Mouse (Mus musculus) embryo, embryonic 11.5 days (tissue): ENCODE results near the gene Cmtm1.
"Not testable (repeated sequence)": the region's sequence is repeated elsewhere in the genome, so short reads cannot be mapped to it uniquely, and the experiment has no call there.

Experiments
- DNase-seq: peaks from one replicate; pipeline ENCODE4 v3.0.0-alpha.2; 2012; ENCODE audit warnings: low read depth, low spot score

Cmtm1 gene

DNA sequence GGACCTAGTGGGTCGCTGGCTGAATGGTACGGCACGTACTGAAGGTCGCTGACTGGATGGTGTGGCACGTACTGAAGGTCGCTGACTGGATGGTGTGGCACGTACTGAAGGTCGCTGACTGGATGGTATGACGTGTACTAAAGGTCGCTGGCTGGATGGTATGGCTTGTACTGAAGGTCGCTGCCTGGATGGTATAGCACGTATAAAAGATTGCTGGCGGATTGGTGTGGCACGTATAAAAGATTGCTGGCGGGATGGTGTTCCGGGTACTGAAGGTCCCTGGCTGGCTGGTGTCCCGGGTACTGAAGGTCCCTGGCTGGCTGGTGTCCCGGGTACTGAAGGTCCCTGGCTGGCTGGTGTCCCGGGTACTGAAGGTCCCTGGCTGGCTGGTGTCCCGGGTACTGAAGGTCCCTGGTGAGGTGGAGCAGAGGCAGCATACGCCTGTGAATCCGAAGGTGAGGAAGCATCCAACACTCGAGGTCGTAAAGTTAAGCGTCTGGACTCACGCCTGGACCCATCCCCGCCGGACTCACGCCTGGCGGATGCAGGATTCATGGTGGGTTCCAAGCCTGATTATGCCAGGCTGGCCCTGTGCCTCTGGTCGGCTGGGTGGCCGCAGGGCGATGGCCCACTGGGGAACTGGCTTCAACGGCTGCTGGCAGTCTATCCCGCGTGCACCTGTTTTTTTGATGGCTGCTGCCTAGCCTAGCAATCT is at the start of gene Cmtm1, which contains the start of gene Gm45711:
Gene Cmtm1, minus strand, starts transcription at position 705 of the 715 bp plus-strand sequence.
Gene Gm45711, minus strand, starts transcription at position 641 of the 715 bp plus-strand sequence.
- DNase-seq: not testable (repeated sequence)

DNA sequence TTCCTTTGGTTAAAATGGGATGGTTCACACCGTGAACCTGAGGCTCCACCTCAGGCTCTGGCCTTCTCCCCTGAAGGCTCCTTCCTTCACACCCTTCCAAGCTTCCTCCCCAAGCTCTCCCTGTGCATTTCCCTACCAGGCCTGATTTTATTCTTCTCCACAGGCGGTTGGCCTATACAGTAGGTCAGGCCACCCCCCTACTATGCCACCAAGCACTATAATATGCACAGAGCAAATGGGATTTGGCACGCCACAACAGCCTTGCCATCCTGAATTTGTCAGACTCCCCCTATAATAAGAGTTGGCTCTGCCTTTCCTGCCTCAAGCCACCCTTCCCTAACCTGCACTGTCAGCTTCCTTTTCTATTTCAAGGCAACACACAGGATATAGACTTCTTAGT is 48.7 kb upstream of the Cmtm1 start:
- no peak for DNase-seq

DNA sequence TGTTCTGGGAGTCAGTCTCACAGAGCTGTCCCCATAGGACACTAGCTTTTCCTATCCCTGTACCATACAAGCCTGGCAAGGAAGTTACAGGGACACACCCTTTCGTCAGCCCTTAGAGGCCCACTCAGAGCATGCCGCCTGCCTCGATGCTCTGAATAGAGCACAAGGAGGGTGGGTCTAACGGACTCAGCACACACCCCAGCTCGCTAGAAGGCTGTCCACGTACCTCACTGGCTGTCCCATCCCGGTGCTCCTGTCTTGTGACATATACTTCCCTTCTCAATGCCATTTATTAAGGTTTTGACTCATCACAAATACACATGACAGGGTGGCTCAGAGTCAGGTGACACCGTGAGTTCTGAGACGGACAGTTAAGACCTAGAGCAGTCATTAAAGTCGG is 44.6 kb upstream of the Cmtm1 start:
- DNase-seq: no peak

DNA sequence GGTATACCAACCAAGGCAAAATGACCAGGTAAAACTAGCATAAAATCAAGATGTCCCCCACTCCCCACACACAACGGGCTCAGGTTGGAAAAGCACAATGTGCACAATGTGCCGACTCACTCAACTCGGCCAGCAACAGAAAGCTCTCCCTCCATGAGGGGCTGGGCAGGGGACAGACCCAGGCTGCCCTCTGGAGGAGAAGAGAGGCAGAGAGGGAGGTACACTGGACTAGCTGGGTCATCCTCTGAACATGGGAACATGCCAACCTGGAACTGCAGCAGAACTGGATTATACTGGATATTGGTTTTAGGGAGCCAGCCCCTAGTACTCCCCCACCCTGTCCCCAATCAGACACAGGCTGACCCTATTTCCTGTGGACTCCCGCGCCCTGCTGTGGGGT is 43.2 kb upstream of the Cmtm1 start:
- DNase-seq: no peak

DNA sequence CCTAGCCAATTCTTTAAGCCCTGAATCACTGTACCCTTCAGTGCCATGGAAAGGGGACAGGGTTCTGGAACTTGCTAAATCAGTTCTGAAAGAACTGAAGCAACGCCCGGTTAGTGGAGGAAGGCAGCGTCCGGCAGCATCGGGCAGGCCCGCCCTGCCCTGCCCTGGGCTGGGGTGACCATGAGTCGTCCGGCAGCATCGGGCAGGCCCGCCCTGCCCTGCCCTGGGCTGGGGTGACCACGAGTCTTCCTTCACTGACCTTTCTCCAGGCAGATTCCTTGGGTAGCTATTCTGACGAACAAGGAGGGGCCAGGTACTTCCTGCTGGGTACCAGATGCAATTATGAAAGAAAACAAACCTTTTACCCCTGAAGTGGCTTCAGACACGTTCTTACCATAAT is 40.1 kb upstream of the Cmtm1 start:
- DNase-seq: no peak

DNA sequence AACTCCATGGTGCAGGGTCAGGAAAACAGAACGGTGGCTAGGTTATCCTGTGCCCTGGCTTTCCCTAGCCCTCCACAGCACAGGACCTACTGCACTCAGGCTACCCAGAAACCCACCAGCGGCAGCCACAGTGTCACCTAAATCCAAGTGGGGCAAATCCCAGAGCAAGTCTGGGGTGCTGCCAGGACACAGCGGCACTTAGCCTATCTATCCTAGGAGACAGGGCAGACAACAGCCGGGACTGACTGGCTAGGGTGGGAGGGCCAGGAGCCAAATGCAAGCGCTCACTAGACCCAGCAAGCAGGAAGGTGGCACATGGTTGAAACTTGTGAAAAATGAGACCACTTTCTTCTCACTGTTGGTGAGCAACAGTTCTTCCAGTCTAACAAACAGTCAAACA is 39.0 kb upstream of the Cmtm1 start:
- DNase-seq: no peak

DNA sequence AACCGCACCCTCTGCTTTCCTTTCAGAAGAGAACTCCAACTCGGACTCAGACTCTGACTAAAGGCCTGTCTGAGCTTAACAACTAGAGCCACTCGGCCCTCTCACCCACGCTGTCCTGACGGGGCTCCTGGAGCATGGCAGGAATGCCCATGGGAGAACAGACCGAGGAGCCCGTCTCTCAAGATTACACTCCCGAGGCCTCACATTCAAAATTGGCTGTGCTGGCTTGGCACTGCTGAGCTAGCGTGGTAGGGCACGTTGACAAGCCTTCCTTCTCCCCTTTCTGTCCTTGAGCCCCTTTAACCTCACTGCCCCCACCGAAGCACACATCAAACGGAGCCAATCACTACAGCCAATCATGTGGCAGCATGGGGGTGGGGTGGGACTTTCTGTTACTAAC is 36.8 kb upstream of the Cmtm1 start:
- no peak for DNase-seq

DNA sequence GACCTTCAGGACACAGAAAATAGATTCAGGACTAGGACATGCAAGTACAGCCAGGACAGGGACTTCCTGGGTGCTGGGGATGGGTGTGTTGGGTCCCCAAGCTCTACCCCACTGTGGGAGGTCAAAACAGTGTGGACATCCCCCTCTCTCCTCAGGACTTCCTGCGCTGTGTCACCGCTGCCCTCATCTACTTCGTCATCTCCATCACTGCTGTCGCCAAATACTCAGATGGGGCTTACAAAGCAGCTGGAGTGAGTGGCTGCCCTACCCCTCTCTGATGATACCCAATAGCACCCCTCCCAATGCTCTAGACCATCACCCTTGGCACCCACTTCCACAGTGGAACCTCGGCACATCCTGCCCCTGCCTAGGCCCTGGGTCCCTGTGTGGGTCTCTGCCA is 34.7 kb upstream of the Cmtm1 start:
- no peak for DNase-seq

DNA sequence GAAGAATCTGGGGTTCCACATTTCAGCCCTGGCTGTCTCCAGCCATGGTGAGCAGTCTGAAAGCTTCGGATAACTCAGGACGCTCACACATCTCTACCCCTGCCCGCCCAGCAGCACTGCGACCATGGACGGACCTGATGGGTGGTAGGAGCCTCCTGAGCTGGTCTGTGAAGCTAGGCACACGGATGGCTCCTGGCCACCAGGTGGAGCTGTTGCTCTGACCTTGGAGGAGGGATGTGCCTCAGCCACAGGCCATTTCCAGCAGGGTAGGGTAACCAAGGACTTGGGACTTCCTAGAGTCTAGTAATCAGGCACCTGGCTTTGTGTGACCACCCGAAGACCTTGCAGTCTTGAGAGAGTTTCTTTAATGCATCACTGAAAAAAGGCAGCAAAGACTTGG is 34.0 kb upstream of the Cmtm1 start:
- peak; percentile 81 for DNase-seq

DNA sequence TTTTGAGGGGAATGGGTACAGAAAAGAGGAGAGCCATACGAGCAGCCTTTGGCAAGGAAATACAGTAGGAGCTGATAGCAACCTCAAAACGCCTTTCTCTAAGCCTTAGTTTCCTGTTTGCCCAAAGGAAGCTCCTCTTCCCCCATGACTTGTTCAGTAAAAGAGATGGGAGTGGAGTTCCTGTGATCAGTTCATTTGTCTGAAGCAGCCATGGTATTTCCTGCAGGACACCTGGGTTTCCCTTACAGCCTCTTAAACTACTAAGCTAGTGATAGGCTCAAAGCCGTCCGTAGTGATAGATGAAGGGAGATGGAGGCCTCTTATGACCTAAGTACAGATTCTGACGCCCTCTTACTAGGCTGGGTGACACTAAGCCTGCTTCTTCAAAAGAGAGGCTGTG is 32.5 kb upstream of the Cmtm1 start:
- no peak for DNase-seq

DNA sequence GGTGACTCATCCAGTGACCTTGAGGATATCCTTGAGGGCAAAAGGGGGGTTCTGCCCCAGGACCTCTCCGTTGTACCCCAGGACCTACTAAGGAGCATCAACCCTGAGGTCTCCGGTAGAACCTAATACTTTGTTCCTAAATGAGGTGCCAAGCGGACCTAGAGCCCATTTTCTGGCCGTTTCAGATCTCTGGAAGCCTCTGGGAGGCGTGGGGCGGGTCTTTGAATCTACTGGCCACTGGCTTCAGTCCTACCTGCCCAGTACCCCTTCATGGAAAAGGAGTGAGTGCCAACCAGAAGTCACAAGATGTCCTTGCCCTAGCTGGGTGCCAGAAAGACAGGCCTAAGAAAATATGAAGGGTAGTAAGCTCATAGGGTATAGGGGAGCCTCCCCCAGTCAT is 31.7 kb upstream of the Cmtm1 start:
- DNase-seq: no peak

DNA sequence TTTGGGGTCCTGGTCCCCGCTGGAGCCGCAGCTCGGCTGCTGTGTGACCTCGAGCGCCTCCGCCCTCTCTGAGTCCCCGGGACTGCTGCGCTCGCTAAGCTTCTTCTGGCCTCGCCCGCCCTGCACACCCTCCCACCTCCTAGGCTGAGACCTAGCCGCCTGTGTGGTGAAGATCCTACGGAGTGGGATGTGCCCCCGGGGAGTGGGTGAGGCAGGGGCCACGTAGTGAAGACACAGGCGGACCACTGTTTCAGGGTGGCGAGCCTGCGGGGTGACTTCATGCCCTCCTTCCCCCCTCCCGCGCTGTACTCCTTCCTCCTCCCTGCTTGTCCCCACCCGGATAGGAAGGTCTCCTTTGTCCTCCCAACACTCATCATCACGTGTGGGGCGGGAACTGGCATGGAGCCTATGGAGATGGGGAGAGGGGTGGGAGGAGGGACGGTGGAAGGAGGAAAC is 31.2 kb upstream of the Cmtm1 start:
- DNase-seq: peak; percentile 57

DNA sequence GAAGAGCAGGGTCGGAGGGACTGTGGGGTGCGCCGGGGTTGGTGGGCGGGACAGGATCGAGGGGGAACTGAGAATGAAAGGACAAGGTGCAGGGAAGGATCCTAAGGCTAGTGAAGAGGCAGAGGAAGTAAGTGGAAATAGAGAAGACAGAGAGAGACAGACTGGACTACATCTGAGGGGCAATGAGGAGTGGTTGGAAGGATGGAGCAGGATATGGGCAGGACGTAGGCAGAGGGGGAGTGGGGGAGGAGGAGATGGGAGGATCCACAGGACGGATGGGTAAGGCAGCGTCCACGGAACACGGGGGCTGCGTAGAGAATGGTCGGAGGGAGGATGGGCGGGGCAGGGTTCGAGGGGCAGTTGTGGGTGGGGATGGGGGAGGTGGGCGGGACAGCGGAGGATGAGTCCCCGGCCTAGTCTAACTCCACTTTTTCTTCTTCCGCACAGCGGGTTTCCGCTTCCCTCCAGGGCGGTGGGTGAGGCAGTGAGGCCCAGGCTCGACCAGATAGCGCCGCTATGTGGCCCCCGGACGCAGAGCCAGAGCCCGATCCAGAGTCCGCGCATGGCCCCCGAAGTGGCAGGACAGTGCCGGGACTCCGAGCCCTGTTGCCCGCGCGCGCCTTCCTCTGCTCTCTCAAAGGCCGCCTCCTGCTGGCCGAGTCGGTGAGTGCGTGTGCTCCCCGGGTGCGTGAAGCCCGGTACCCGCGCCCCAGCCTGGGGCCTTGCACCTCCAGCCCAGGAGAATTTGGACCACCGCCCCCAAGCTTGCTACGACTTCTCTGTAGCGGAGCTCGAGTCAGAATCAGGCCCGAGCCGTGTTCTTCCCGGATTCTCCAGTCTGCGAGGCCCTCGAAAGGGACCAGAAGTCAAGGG is 30.5 kb upstream of the Cmtm1 start:
- DNase-seq: peak; percentile 63

DNA sequence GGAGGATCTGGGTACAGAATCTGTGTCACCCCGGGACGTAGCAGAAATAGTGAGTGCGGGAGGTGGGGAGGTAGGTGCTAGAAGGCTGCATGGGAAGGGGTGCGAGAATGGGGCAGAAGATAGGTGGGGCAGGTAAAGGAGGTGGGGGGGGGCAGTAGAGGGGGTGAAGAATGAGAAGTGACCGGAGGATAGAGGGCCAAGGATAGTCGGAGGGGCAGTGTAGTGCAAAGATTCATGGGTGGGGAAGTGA is 30.0 kb upstream of the Cmtm1 start:
- no peak for DNase-seq

DNA sequence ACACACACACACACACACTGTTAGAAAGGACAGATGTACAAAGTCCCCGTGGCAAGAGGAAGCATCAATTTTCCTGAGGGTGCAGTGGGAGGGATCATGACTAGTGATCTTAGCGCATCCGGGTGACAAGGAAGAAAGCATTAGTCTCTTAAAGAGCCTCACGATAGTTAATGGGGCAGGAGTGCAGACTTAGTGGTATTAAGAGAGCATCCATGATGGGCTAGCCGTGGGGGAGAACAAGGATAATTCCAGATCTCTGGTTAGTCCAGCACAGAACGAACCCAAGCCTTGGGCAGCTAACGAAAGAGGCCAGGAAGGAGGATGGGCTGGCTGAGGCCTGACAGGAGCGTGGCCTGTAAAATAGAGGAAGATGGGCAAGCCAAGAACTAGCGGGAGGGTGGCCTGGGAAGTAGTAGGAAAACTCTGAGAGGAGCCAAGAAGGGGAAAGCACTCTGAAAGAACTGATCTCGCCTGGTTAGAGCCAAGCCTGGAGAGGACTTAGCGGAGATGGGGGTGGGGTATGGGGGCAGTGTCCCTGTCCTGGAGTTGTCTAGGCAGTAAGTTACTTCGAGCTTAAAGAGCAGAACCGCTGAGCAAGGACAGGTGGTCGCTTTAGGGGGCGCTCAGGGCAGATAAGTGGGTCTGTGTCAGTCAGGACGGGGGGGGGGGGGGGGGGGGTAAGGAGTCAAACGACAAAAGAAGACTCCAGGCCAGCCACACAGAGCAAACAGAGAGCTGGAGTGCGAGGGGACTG is 29.5 kb upstream of the Cmtm1 start, which contains the start of gene Cmtm3:
Gene Cmtm3, plus strand, starts transcription at position 182 of the 754 bp plus-strand sequence.
- DNase-seq: no peak

DNA sequence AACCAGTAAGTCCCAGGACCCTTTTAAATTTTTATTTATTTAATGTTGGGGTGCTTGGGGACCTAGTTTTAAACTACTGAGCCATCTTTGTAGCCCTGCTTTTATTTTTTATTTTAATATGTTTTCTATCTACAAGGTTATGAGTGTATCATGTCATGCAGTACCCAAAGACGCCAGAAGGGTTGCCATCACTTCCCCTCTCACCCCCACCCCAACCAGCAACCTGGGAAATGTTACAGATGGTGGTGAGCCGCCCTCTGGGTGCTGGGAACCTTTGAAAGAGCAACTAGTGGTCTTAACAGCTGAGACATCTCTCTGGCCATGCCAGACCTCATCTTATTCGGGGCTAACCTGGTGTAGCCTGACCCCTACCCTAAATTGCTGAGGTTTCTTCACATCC is 27.9 kb upstream of the Cmtm1 start:
- no peak for DNase-seq

DNA sequence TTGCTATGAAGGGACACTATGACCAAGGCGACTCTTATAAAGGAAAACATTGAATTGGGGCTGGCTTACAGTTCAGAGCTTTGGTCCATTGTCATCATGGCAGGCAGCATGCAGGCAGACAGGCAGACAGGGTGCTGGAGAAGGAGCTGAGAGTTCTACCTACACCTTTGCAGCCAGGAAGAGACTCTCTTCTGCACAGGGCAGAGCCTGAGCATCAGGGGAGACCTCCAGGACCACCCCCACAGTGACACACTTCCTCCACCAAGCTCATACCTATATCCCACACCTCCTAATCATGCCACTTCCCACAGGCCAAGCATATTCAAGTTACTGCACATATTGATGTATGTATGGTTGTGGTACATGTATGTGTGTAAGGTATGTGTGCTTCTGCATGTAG is 26.9 kb upstream of the Cmtm1 start:
- DNase-seq: no peak

DNA sequence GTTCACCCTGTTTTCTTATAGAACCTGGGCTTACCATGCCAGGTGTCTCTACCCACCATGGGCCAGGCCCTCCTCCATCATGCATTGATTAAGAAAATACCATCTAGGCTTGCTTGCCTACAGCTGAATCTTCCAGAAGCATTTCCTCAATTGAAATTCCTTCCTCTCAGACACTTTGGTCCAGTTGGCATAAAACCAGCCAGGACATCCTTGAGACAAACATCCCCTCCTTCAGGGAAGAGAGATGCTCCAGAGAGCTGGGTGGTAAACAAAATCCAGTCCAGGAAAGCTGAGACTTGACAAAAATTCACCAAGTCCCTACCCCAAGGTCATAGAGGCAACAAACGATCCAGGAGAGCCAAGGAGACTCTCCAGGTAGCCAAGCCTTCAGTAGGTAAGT is 24.3 kb upstream of the Cmtm1 start:
- DNase-seq: no peak

DNA sequence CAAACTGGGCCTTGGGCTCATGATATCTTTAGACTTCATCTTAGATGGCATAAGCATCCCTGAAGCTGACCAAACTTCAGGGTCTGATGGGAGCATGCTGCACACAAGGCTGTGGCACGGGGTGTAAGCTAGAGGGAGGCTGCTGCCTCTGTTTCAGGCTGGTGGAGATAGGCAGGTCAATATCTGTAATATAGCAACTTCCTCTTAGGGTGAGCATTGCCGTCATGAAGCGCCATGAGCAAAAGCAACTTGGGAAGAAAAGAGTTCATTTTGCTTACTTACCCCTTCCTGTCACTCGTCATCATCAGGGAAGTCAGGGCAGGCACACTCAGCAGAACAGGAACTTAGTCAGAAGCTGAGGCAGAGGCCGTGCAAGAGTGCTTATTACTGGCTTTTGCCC is 23.8 kb upstream of the Cmtm1 start:
- no peak for DNase-seq

DNA sequence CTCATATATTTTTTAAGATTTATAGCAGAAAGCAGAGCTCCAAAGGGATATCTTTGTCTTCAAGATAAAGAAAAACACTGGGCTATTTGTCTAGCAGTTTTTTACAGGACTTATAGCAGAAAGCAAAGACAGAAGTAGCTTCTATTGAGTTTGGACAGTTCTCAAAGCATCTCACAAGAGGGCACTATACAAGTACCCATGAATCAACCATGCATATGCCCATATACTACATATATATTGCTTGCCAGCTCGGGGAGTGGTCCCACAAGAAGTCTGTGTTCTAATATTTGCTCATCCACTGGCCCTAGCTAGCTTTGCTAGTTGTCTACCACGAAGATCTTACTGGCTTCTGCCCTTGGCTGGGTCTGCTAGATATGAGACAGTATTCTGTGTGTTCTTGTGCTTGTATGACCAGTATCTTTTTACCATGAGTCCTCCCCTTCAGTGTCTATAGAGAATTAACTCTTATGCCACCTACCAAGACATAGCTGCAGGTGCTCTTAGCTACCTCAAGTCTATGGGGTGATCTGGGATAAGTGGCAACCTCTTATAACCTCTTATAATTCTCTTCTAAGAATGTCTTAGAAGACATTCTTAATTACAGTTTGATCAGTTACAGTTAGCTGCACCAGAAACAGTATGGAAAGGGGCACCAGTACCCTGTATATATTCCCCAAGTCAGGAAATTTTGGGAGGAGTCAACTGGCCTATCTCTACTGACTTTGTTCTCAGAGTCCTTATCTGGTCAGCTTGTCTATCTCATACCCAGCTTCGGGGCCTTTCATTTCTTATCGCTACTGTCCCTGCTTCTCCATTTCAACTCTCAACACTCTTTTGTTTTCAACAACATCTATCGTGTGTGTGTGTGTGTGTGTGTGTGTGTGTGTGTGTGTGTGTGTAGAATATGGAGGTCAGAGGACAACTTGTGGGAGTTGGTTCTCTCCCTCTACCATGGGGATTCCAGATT is 23.0 kb upstream of the Cmtm1 start:
- DNase-seq: no peak

DNA sequence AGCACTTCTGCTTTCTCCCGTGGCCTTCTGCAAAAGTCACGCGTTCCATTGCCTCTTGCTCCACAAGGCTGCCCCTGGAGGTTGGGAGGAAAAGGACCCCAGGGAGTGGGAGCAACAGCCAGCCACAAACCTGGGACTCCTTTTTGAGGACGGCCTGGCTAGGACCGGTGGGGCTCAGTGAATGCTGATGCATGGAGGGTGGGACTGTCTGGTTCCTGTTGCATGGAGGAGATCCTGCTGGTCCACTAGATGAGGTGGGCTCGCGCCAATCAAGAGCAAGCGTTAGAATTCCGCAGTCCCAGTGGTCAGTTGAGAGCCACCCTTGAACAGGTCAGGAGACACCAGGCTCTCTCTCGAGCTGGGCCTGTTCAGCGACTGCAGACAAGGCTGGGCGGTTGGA is 12.0 kb upstream of the Cmtm1 start, which contains the start of gene Cmtm2b:
Gene Cmtm2b, plus strand, starts transcription at position 301 of the 400 bp plus-strand sequence.
- not testable (repeated sequence) for DNase-seq
